Mouse (Mus musculus) liver, postnatal 0 days (tissue): ENCODE measurements around the gene Rubcn.

Experiments used
- CTCF ChIP-seq: sonication (generic); IDR thresholded peaks from 2 replicates; pipeline ENCODE4 v1.5.1; 2016; ENCODE audit warnings: antibody characterized with exemption, low read depth
- EP300 ChIP-seq: IDR thresholded peaks from 2 replicates; pipeline ENCODE4 v1.6.1; 2016; ENCODE audit warnings: antibody characterized with exemption, low read depth, mild to moderate bottlenecking

- TF ChIP-seq CTCF, result no peak
- no peak for TF ChIP-seq EP300
Measured at GRCm38 (mm10) chr16:32876831-32877230, 735 bp downstream of the Rubcn start.
